Comparison of ENCODE assay signal across 14 mouse cellular contexts in genomic region chr6:110467661-110468060, GRCm38 (mm10).
"Had no signal": no experiment of that assay in that cellular context is flagged by ENCODE, and none has a peak within 500 bp of the region (broad histone marks: within the 10 kb centered on the region; RNA-seq: fewer than 3 reads in every experiment).

No protein-coding gene starts in this region.

- ATAC-seq: liver, embryonic 12.5 days; midbrain, embryonic 15.5 days had no signal

- H3K9ac ChIP-seq: limb, embryonic 15.5 days; liver, embryonic 12.5 days; lung, embryonic 15.5 days; midbrain, embryonic 15.5 days; neural tube, embryonic 13.5 days had no signal

- H3K4me2 ChIP-seq: limb, embryonic 15.5 days; liver, embryonic 12.5 days; lung, embryonic 15.5 days; midbrain, embryonic 11.5 days; midbrain, embryonic 15.5 days; neural tube, embryonic 13.5 days had no signal

- H3K36me3 ChIP-seq: limb, embryonic 15.5 days; liver, embryonic 12.5 days; lung, embryonic 15.5 days; midbrain, embryonic 15.5 days; neural tube, embryonic 13.5 days had no signal

- H3K4me3 ChIP-seq: left cerebral cortex, adult 2 months; limb, embryonic 15.5 days; liver, embryonic 12.5 days; lung, embryonic 15.5 days; megakaryocyte, embryonic 14.5 days; midbrain, embryonic 15.5 days; neural tube, embryonic 13.5 days had no signal

- H3K27me3 ChIP-seq: limb, embryonic 15.5 days; liver, embryonic 12.5 days; lung, embryonic 15.5 days; megakaryocyte, embryonic 14.5 days; midbrain, embryonic 15.5 days; neural tube, embryonic 13.5 days had no signal

- H3K4me1 ChIP-seq: limb, embryonic 15.5 days; liver, embryonic 12.5 days; lung, embryonic 15.5 days; megakaryocyte, embryonic 14.5 days; midbrain, embryonic 15.5 days; neural tube, embryonic 13.5 days had no signal

- DNase-seq: kidney, postnatal 25 days; lung, postnatal 14 days; right cerebral cortex, adult 18-20 months; right cerebral cortex, postnatal 25 days; thymus, postnatal 14 days had no signal

- H3K9me3 ChIP-seq: limb, embryonic 15.5 days; liver, embryonic 12.5 days; lung, embryonic 15.5 days; megakaryocyte, embryonic 14.5 days; midbrain, embryonic 15.5 days; neural tube, embryonic 13.5 days had no signal

- H3K27ac ChIP-seq: left cerebral cortex, adult 2 months; limb, embryonic 15.5 days; liver, embryonic 12.5 days; lung, embryonic 15.5 days; macrophage; midbrain, embryonic 15.5 days; neural tube, embryonic 13.5 days had no signal
